Mouse (Mus musculus) activated CD4-positive, CD25-positive, alpha-beta regulatory T cell, adult 4 months (primary cell): ENCODE results near the gene Rarg. TPM values are rescaled to one million over a fixed set of nuclear protein-coding genes. Genes with fewer than 3 reads are reported as not detected.
"Not testable (repeated sequence)": the region's sequence is repeated elsewhere in the genome, so short reads cannot be mapped to it uniquely, and the experiment has no call there.

ENCODE experiments used
- ATAC-seq: one replicate; pipeline ENCODE4 v1.8.0; 2017
- polyA plus RNA-seq, 2 experiments: library from polyadenylated mRNA; unstranded; fragments of 100-300 nt; shearing (Covaris generic); gene quantifications; one replicate each; pipeline ENCODE4 v1.2.1; 2017

Rarg gene
- polyA plus RNA-seq, 2 experiments from 2014 or later, result 16.9 to 24.8 TPM

GRCm38 (mm10) chr15:102235371-102236027 is 21.8 kb downstream of the Rarg start:
- ATAC-seq, result no peak

GRCm38 (mm10) chr15:102233896-102234295 is 23.4 kb downstream of the Rarg start:
- ATAC-seq, result no peak

GRCm38 (mm10) chr15:102232764-102233163 is 24.6 kb downstream of the Rarg start:
- ATAC-seq, result no peak

- ATAC-seq, result peak; percentile 70
These were observed 25.6 kb downstream of the Rarg start, which contains the start of gene Itgb7 for GRCm38 (mm10) chr15:102231748-102232147. Itgb7 (minus strand) TSS chr15:102231944.

- peak; percentile 72 for ATAC-seq
These were observed 26.7 kb downstream of the Rarg start for GRCm38 (mm10) chr15:102230408-102231321.

GRCm38 (mm10) chr15:102225619-102226018 is 31.7 kb downstream of the Rarg start:
- ATAC-seq, result not testable (repeated sequence)

GRCm38 (mm10) chr15:102224992-102225617 is 32.2 kb downstream of the Rarg start:
- peak; percentile 96 for ATAC-seq

GRCm38 (mm10) chr15:102224186-102224991 is 32.9 kb downstream of the Rarg start:
- ATAC-seq, result peak; percentile 33

GRCm38 (mm10) chr15:102222386-102222785 is 34.9 kb downstream of the Rarg start:
- no peak for ATAC-seq

- no peak for ATAC-seq
These were observed 40.0 kb downstream of the Rarg start for GRCm38 (mm10) chr15:102217325-102217724.

- ATAC-seq, result no peak
These were observed 40.7 kb downstream of the Rarg start for GRCm38 (mm10) chr15:102216459-102217228.

- ATAC-seq, result no peak
These were observed 41.7 kb downstream of the Rarg start for GRCm38 (mm10) chr15:102215624-102216023.

GRCm38 (mm10) chr15:102214132-102214531 is 43.2 kb downstream of the Rarg start:
- no peak for ATAC-seq

GRCm38 (mm10) chr15:102211895-102212294 is 45.4 kb downstream of the Rarg start:
- no peak for ATAC-seq

- ATAC-seq, result no peak
These were observed 46.5 kb downstream of the Rarg start for GRCm38 (mm10) chr15:102210816-102211215.

- ATAC-seq, result no peak
These were observed 48.2 kb downstream of the Rarg start for GRCm38 (mm10) chr15:102209114-102209513.

- ATAC-seq, result no peak
These were observed 49.2 kb downstream of the Rarg start for GRCm38 (mm10) chr15:102208092-102208561.

- ATAC-seq, result no peak
These were observed 50.0 kb downstream of the Rarg start for GRCm38 (mm10) chr15:102207351-102207750.

- ATAC-seq, result no peak
These were observed 51.5 kb downstream of the Rarg start for GRCm38 (mm10) chr15:102205779-102206178.

GRCm38 (mm10) chr15:102204674-102205505 is 52.4 kb downstream of the Rarg start, which contains the start of gene Csad:
Csad (minus strand) TSS chr15:102204724.
- ATAC-seq, result no peak
